Mouse (Mus musculus): ENCODE measurements around the gene Ncam1.
A peak's percentile ranks its signal among the peaks of the same experiment; 100 is the strongest.

Ncam1 gene

GRCm38 (mm10) chr9:49570731-49571694 lies 227.7 kb downstream of the Ncam1 start:
- no peak for DNase-seq (ENCODE audit: extremely low read depth, insufficient read length, low spot score)

GRCm38 (mm10) chr9:49570033-49570660 lies 228.6 kb downstream of the Ncam1 start:
- DNase-seq (ENCODE audit: extremely low read depth, insufficient read length, low spot score): no peak

GRCm38 (mm10) chr9:49565846-49566245 lies 232.9 kb downstream of the Ncam1 start:
- no peak for DNase-seq (ENCODE audit: extremely low read depth, insufficient read length, low spot score)

- DNase-seq (ENCODE audit: extremely low read depth, insufficient read length, low spot score): no peak
These were observed 239.8 kb downstream of the Ncam1 start for GRCm38 (mm10) chr9:49558941-49559340.

GRCm38 (mm10) chr9:49551353-49551752 lies 247.4 kb downstream of the Ncam1 start:
- no peak for DNase-seq (ENCODE audit: extremely low read depth, insufficient read length, low spot score)

- no peak for DNase-seq (ENCODE audit: extremely low read depth, insufficient read length, low spot score)
These were observed 256.1 kb downstream of the Ncam1 start for GRCm38 (mm10) chr9:49542593-49542992.

GRCm38 (mm10) chr9:49537814-49538213 lies 260.9 kb downstream of the Ncam1 start:
- DNase-seq (ENCODE audit: extremely low read depth, insufficient read length, low spot score): peak; percentile 18

- no peak for DNase-seq (ENCODE audit: extremely low read depth, insufficient read length, low spot score)
These were observed 262.1 kb downstream of the Ncam1 start for GRCm38 (mm10) chr9:49536593-49536992.

GRCm38 (mm10) chr9:49534958-49535357 lies 263.8 kb downstream of the Ncam1 start:
- no peak for DNase-seq (ENCODE audit: extremely low read depth, insufficient read length, low spot score)

- DNase-seq (ENCODE audit: extremely low read depth, insufficient read length, low spot score): no peak
These were observed 264.7 kb downstream of the Ncam1 start for GRCm38 (mm10) chr9:49533912-49534491.

- peak; percentile 42 for DNase-seq (ENCODE audit: extremely low read depth, insufficient read length, low spot score)
These were observed 265.3 kb downstream of the Ncam1 start for GRCm38 (mm10) chr9:49533455-49533854.

- no peak for DNase-seq (ENCODE audit: extremely low read depth, insufficient read length, low spot score)
These were observed 266.9 kb downstream of the Ncam1 start for GRCm38 (mm10) chr9:49531833-49532232.

- no peak for DNase-seq (ENCODE audit: extremely low read depth, insufficient read length, low spot score)
These were observed 267.5 kb downstream of the Ncam1 start for GRCm38 (mm10) chr9:49531257-49531656.

- DNase-seq (ENCODE audit: extremely low read depth, insufficient read length, low spot score): no peak
These were observed 268.0 kb downstream of the Ncam1 start for GRCm38 (mm10) chr9:49530739-49531138.

- no peak for DNase-seq (ENCODE audit: extremely low read depth, insufficient read length, low spot score)
These were observed 269.3 kb downstream of the Ncam1 start for GRCm38 (mm10) chr9:49529366-49529959.

GRCm38 (mm10) chr9:49528943-49529342 lies 269.8 kb downstream of the Ncam1 start:
- DNase-seq (ENCODE audit: extremely low read depth, insufficient read length, low spot score): no peak

GRCm38 (mm10) chr9:49528026-49528425 lies 270.7 kb downstream of the Ncam1 start:
- DNase-seq (ENCODE audit: extremely low read depth, insufficient read length, low spot score): no peak

- DNase-seq (ENCODE audit: extremely low read depth, insufficient read length, low spot score): peak; percentile 30
These were observed 271.4 kb downstream of the Ncam1 start for GRCm38 (mm10) chr9:49527340-49527739.

GRCm38 (mm10) chr9:49524721-49525120 lies 274.0 kb downstream of the Ncam1 start:
- DNase-seq (ENCODE audit: extremely low read depth, insufficient read length, low spot score): no peak

GRCm38 (mm10) chr9:49523881-49524280 lies 274.8 kb downstream of the Ncam1 start:
- no peak for DNase-seq (ENCODE audit: extremely low read depth, insufficient read length, low spot score)

- no peak for DNase-seq (ENCODE audit: extremely low read depth, insufficient read length, low spot score)
These were observed 284.4 kb downstream of the Ncam1 start for GRCm38 (mm10) chr9:49514306-49514705.

All from 3134 (cell line).